In genomic region chr11:58025881-58026280, GRCm38 (mm10) we compare ENCODE assay signal across 30 mouse cellular contexts. TPM values are rescaled to one million over a fixed set of nuclear protein-coding genes. Genes with fewer than 3 reads are reported as not detected.
DNase-seq lines count a peak whose midpoint lies in the region; ATAC-seq and TF ChIP-seq lines count a peak whose summit lies in the region.
"Had no signal": no experiment of that assay in that cellular context is flagged by ENCODE, and none has a peak within 500 bp of the region (broad histone marks: within the 10 kb centered on the region; RNA-seq: fewer than 3 reads in every experiment).

No protein-coding gene starts in this region.

- intact Hi-C loops in heart, postnatal 10 days (cut with DNase I): no loop called here

- in situ Hi-C loops in CH12.LX (cut with MboI; ENCODE audit: low pct_ligation_motif_present, low pct_unique_long_range_greater_than_20kb, low sequenced_read_pairs): no loop called here

- H3K4me2 ChIP-seq in heart, embryonic 13.5 days: no peak overlapping the region
- no peak overlapping the region for H3K4me2 ChIP-seq in kidney, embryonic 15.5 days
- peak overlapping the region; percentile 23; the same call in 1 of the 2 replicates for H3K4me2 ChIP-seq in CH12.LX (ENCODE audit: insufficient read depth, low read depth, poor library complexity, severe bottlenecking)
- no peak overlapping the region for H3K4me2 ChIP-seq in stomach, embryonic 15.5 days
- H3K4me2 ChIP-seq: embryonic facial prominence, embryonic 12.5 days; heart, embryonic 11.5 days; hindbrain, embryonic 15.5 days; liver, embryonic 15.5 days; midbrain, embryonic 13.5 days; neural tube, embryonic 15.5 days had no signal

- H3K4me1 ChIP-seq in heart, embryonic 13.5 days: peaks cover 73% of the 10 kb centered on the region
- peaks cover 31% of the 10 kb centered on the region for H3K4me1 ChIP-seq in kidney, embryonic 15.5 days
- peaks cover 35 to 90% of the 10 kb centered on the region in 2 experiments for H3K4me1 ChIP-seq in CH12.LX (ENCODE audit: control insufficient read depth in 1 of 2, insufficient read depth in 2 of 2)
- peaks cover 28% of the 10 kb centered on the region for H3K4me1 ChIP-seq in stomach, embryonic 15.5 days

- H3K9me3 ChIP-seq in heart, embryonic 13.5 days: no peaks in the 10 kb centered on the region
- H3K9me3 ChIP-seq in kidney, embryonic 15.5 days (replicated peaks): no peaks in the 10 kb centered on the region
- no peaks in the 10 kb centered on the region for H3K9me3 ChIP-seq in CH12.LX (replicated peaks; ENCODE audit: low read length)
- H3K9me3 ChIP-seq in stomach, embryonic 15.5 days: no peaks in the 10 kb centered on the region
- H3K9me3 ChIP-seq: embryonic facial prominence, embryonic 12.5 days; hindbrain, embryonic 15.5 days; liver, embryonic 15.5 days; megakaryocyte, embryonic 14.5 days; midbrain, embryonic 13.5 days; neural tube, embryonic 15.5 days had no signal

- dilution Hi-C loops in CH12.LX (cut with MboI; ENCODE audit: extremely low pct_ligation_motif_present, extremely low pct_unique_long_range_greater_than_20kb, low sequenced_read_pairs): no loop called here

- no peak for TF ChIP-seq RAD21 in CH12.LX (IDR thresholded peaks at IDR 0.05; ENCODE audit: low read depth, low read length)

- TF ChIP-seq CTCF in CH12.LX (conservative IDR thresholded peaks at IDR 0.05 in 1 of 2, IDR thresholded peaks at IDR 0.05 in 1 of 2; ENCODE audit: low read depth in 2 of 2, low read length in 2 of 2): no peak

- ATAC-seq in heart, embryonic 13.5 days (ENCODE audit: extremely low read depth, insufficient number of reproducible peaks, low FRiP score, low TSS enrichment): no peak
- ATAC-seq in kidney, embryonic 15.5 days (replicated peaks; ENCODE audit: low FRiP score): no peak
- no peak for ATAC-seq in stomach, embryonic 15.5 days (ENCODE audit: insufficient read depth, low FRiP score, low read depth)
- ATAC-seq: forebrain, embryonic 14.5 days; lung, postnatal 0 days; midbrain, embryonic 13.5 days; Patski had no signal

- no peaks in the 10 kb centered on the region for H3K27me3 ChIP-seq in heart, embryonic 13.5 days (replicated peaks)
- H3K27me3 ChIP-seq in kidney, embryonic 15.5 days: no peaks in the 10 kb centered on the region
- H3K27me3 ChIP-seq in CH12.LX (replicated peaks): no peaks in the 10 kb centered on the region
- no peaks in the 10 kb centered on the region for H3K27me3 ChIP-seq in stomach, embryonic 15.5 days (replicated peaks)
- H3K27me3 ChIP-seq: embryonic facial prominence, embryonic 12.5 days; hindbrain, embryonic 15.5 days; liver, embryonic 15.5 days; megakaryocyte, embryonic 14.5 days; midbrain, embryonic 13.5 days; neural tube, embryonic 15.5 days; Patski had no signal

- H3K27ac ChIP-seq in heart, embryonic 13.5 days (replicated peaks): 0 out of 2 replicates have a peak overlapping the region, but pooled peaks have one; percentile 12
- 0 out of 2 replicates have a peak overlapping the region, but pooled peaks have one; percentile 24 for H3K27ac ChIP-seq in kidney, embryonic 15.5 days
- H3K27ac ChIP-seq in CH12.LX (ENCODE audit: insufficient read depth, low read depth): no peak overlapping the region
- H3K27ac ChIP-seq in stomach, embryonic 15.5 days: peak overlapping the region; percentile 67
- H3K27ac ChIP-seq: embryonic facial prominence, embryonic 12.5 days; hindbrain, embryonic 15.5 days; liver, embryonic 15.5 days; midbrain, embryonic 13.5 days; neural tube, embryonic 15.5 days had no signal

- no peaks in the 10 kb centered on the region for H3K36me3 ChIP-seq in heart, embryonic 13.5 days
- 0 out of 2 replicates have a peak, but pooled peaks cover 3% of the 10 kb centered on the region for H3K36me3 ChIP-seq in kidney, embryonic 15.5 days
- H3K36me3 ChIP-seq in CH12.LX (replicated peaks in 1 of 2; ENCODE audit: control insufficient read depth in 1 of 2, insufficient read depth in 1 of 2, low read length in 1 of 2): peaks cover 2 to 65% of the 10 kb centered on the region in 2 experiments
- H3K36me3 ChIP-seq in stomach, embryonic 15.5 days: no peaks in the 10 kb centered on the region
- H3K36me3 ChIP-seq: embryonic facial prominence, embryonic 12.5 days; hindbrain, embryonic 15.5 days; midbrain, embryonic 13.5 days; neural tube, embryonic 15.5 days had no signal

- no peak overlapping the region for H3K9ac ChIP-seq in heart, embryonic 13.5 days
- H3K9ac ChIP-seq in kidney, embryonic 15.5 days: no peak overlapping the region
- no peak overlapping the region for H3K9ac ChIP-seq in CH12.LX (ENCODE audit: insufficient read depth, low read depth)
- H3K9ac ChIP-seq in stomach, embryonic 15.5 days: no peak overlapping the region
- H3K9ac ChIP-seq: embryonic facial prominence, embryonic 12.5 days; hindbrain, embryonic 15.5 days; liver, embryonic 15.5 days; midbrain, embryonic 13.5 days; neural tube, embryonic 15.5 days had no signal

- DNase-seq in heart, postnatal 10 days: no peak
- no peak for DNase-seq in kidney, adult 18-20 months
- DNase-seq in CH12.LX (ENCODE audit: extremely low read depth): no peak
- DNase-seq in urinary bladder, adult 2 months (ENCODE audit: low spot score): no peak
- DNase-seq: adrenal gland, postnatal 14 days; cerebellum, adult 11 months; cerebellum, adult 9-10 months; cerebellum, postnatal 36 days; embryo, embryonic 11 days; gastrocnemius, postnatal 25 days; heart, adult 18-20 months; liver; lung, postnatal 4 days; retina, postnatal 1 day; right cerebral cortex, postnatal 14 days; thymus, adult 2 months; thymus, postnatal 36 days had no signal

- 74% methylated on average over 4 of the region's 4 CpGs for WGBS in heart, embryonic 13.5 days
- WGBS in kidney, embryonic 15.5 days: 79% methylated on average over 4 of the region's 4 CpGs
- 70% methylated on average over 4 of the region's 4 CpGs for WGBS in stomach, embryonic 15.5 days

- H3K79me2 ChIP-seq in CH12.LX (replicated peaks; ENCODE audit: control insufficient read depth, extremely low read depth, insufficient read depth, poor library complexity, severe bottlenecking): peaks cover 100% of the 10 kb centered on the region

- TF ChIP-seq EP300 in CH12.LX (IDR thresholded peaks at IDR 0.05; ENCODE audit: low read length): no peak

- TF ChIP-seq POLR2A in CH12.LX (IDR thresholded peaks at IDR 0.05; ENCODE audit: low read depth, low read length): no peak

- no peak overlapping the region for H3K4me3 ChIP-seq in heart, embryonic 13.5 days
- no peak overlapping the region for H3K4me3 ChIP-seq in kidney, embryonic 15.5 days (replicated peaks)
- H3K4me3 ChIP-seq in CH12.LX (replicated peaks in 1 of 3; ENCODE audit: low read depth in 2 of 3, low read length in 2 of 3, poor library complexity in 1 of 3): no peak overlapping the region
- no peak overlapping the region for H3K4me3 ChIP-seq in stomach, embryonic 15.5 days (replicated peaks)
- H3K4me3 ChIP-seq: embryonic facial prominence, embryonic 12.5 days; hindbrain, embryonic 15.5 days; liver, embryonic 15.5 days; megakaryocyte, embryonic 14.5 days; midbrain, embryonic 13.5 days; neural tube, embryonic 15.5 days had no signal

TF ChIP-seq in CH12.LX, 34 proteins besides CTCF, POLR2A, EP300 and RAD21:
- TF ChIP-seq ZKSCAN1 (IDR thresholded peaks at IDR 0.05; ENCODE audit: borderline replicate concordance, low read depth, low read length): no peak

RNA-seq across cellular contexts. Expression of gene Larp1, which starts 17.0 kb away (rescaled TPM):
- 11.7 and 12.8 TPM in 2 replicates for polyA plus RNA-seq in heart, embryonic 13.5 days (2015; fragmentation: Nextera tagmentation; extraction: Ambion mirVana)
- total RNA-seq in heart, postnatal 10 days (2021): 10 to 100 TPM; 57.8 to 61.3 TPM
- 17.7 and 19.3 TPM in 2 replicates for polyA plus RNA-seq in kidney, embryonic 15.5 days (2015; fragmentation: Nextera tagmentation; extraction: Ambion mirVana)
- total RNA-seq in CH12.LX (2012; rRNA removed) (94.1 and 106 TPM in 2 replicates), CH12.LX (2014; rRNA removed) (33.4 and 38.2 TPM in 2 replicates)
- 222 and 284 TPM in 2 replicates for polyA plus RNA-seq in CH12.LX (2012; ENCODE audit: insufficient read length, low read depth)
- 25.6 and 27.4 TPM in 2 replicates for polyA plus RNA-seq in stomach, embryonic 15.5 days (2015; fragmentation: Nextera tagmentation; extraction: Ambion mirVana)
- 31.1 and 42.6 TPM in 2 replicates for polyA plus RNA-seq in urinary bladder, adult 2 months (2012; rRNA removed)
